Mouse (Mus musculus): ENCODE data around the gene Ap2b1.
A peak's percentile ranks its signal among the peaks of the same experiment; 100 is the strongest.

Gene Ap2b1

GRCm38 (mm10) chr11:83397626-83398025, 98.8 kb downstream of the Ap2b1 start:
- DNase-seq (ENCODE audit: low read depth, low spot score) = no peak

GRCm38 (mm10) chr11:83398724-83399123, 99.9 kb downstream of the Ap2b1 start:
- DNase-seq (ENCODE audit: low read depth, low spot score) = no peak

- no peak for DNase-seq (ENCODE audit: low read depth, low spot score)
Observed at GRCm38 (mm10) chr11:83403787-83404186, 105.0 kb downstream of the Ap2b1 start.

GRCm38 (mm10) chr11:83406391-83406790, 107.6 kb downstream of the Ap2b1 start:
- no peak for DNase-seq (ENCODE audit: low read depth, low spot score)

- DNase-seq (ENCODE audit: low read depth, low spot score) = no peak
Observed at GRCm38 (mm10) chr11:83408242-83408641, 109.4 kb downstream of the Ap2b1 start.

GRCm38 (mm10) chr11:83409087-83409754, 110.4 kb downstream of the Ap2b1 start, which contains the start of gene Rasl10b:
Rasl10b (plus strand) TSS chr11:83409137.
- no peak for DNase-seq (ENCODE audit: low read depth, low spot score)

- DNase-seq (ENCODE audit: low read depth, low spot score) = no peak
Observed at GRCm38 (mm10) chr11:83409792-83410291, 111.0 kb downstream of the Ap2b1 start.

- no peak for DNase-seq (ENCODE audit: low read depth, low spot score)
Observed at GRCm38 (mm10) chr11:83410510-83410909, 111.7 kb downstream of the Ap2b1 start.

- DNase-seq (ENCODE audit: low read depth, low spot score) = peak; percentile 86
Observed at GRCm38 (mm10) chr11:83417080-83417479, 118.3 kb downstream of the Ap2b1 start.

GRCm38 (mm10) chr11:83417708-83418107, 118.9 kb downstream of the Ap2b1 start:
- no peak for DNase-seq (ENCODE audit: low read depth, low spot score)

GRCm38 (mm10) chr11:83418566-83418965, 119.7 kb downstream of the Ap2b1 start:
- DNase-seq (ENCODE audit: low read depth, low spot score) = no peak

- no peak for DNase-seq (ENCODE audit: low read depth, low spot score)
Observed at GRCm38 (mm10) chr11:83420338-83420737, 121.5 kb downstream of the Ap2b1 start.

GRCm38 (mm10) chr11:83421305-83421704, 122.5 kb downstream of the Ap2b1 start:
- peak; percentile 83 for DNase-seq (ENCODE audit: low read depth, low spot score)

- peak; percentile 78 for DNase-seq (ENCODE audit: low read depth, low spot score)
Observed at GRCm38 (mm10) chr11:83424681-83425080, 125.9 kb downstream of the Ap2b1 start.

- DNase-seq (ENCODE audit: low read depth, low spot score) = no peak
Observed at GRCm38 (mm10) chr11:83426964-83427363, 128.1 kb downstream of the Ap2b1 start.

GRCm38 (mm10) chr11:83429355-83429754, 130.5 kb downstream of the Ap2b1 start, which contains the start of gene Gas2l2:
Gas2l2 (minus strand) TSS chr11:83429455.
- DNase-seq (ENCODE audit: low read depth, low spot score) = no peak

- DNase-seq (ENCODE audit: low read depth, low spot score) = no peak
Observed at GRCm38 (mm10) chr11:83432533-83432932, 133.7 kb downstream of the Ap2b1 start.

- no peak for DNase-seq (ENCODE audit: low read depth, low spot score)
Observed at GRCm38 (mm10) chr11:83437377-83437776, 138.6 kb downstream of the Ap2b1 start, which contains the start of gene 1700020L24Rik. 1700020L24Rik (plus strand) TSS chr11:83437677.

- no peak for DNase-seq (ENCODE audit: low read depth, low spot score)
Observed at GRCm38 (mm10) chr11:83439426-83440060, 140.7 kb downstream of the Ap2b1 start.

- peak; percentile 96 for DNase-seq (ENCODE audit: low read depth, low spot score)
Observed at GRCm38 (mm10) chr11:83440081-83441064, 141.5 kb downstream of the Ap2b1 start.

- DNase-seq (ENCODE audit: low read depth, low spot score) = no peak
Observed at GRCm38 (mm10) chr11:83441235-83441634, 142.4 kb downstream of the Ap2b1 start.

Measured in forelimb bud, embryonic 11.5 days (tissue).